Mouse (Mus musculus) cerebellum, postnatal 14 days (tissue): Measurements from ENCODE around the gene Ptprg.
"Not testable (repeated sequence)": the region's sequence is repeated elsewhere in the genome, so short reads cannot be mapped to it uniquely, and the experiment has no call there.

ENCODE experiments used
- DNase-seq, 2 experiments: peaks; one replicate each; pipeline ENCODE4 v3.0.0; 2021; ENCODE audit warnings: mixed read lengths in 2 of 2

Gene Ptprg

DNA sequence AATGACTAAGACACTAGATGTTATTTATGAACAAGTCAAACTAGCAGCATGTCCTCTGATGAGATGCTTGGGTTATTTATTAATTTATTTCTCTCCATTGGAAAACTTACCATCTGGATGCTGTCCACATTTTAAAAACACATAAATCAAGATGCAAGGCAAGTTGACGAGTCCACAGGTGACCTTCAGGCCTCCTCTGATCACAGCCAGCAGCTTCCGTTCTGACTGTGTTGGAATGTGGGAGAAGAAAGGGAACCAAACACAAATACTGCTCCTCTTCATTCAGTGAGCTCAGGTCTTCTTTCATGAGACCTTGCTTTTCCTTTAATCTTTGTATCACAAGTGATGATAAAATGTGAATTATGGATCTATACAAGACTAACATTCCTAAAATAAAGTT is 437.8 kb downstream of the Ptprg start:
- no peak for DNase-seq

DNA sequence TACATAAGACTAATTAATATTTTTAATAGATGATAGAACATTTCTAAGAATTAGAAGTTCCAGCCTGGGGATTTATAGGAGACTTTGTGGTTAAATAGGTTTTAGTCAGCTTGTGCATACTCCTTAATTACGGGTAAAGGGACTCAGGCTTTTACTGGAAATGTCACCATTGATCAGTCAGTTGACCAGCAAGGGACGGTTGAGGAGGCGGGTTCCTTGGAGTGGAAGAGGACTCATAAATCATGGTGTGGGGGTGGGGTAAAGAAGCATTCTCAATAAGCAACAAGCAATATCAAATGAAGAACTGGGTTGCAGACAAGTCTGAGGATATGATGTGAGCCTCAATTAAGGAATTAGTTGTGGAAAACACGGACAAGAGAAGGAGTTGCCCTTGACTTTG is 438.8 kb downstream of the Ptprg start:
- DNase-seq = no peak

DNA sequence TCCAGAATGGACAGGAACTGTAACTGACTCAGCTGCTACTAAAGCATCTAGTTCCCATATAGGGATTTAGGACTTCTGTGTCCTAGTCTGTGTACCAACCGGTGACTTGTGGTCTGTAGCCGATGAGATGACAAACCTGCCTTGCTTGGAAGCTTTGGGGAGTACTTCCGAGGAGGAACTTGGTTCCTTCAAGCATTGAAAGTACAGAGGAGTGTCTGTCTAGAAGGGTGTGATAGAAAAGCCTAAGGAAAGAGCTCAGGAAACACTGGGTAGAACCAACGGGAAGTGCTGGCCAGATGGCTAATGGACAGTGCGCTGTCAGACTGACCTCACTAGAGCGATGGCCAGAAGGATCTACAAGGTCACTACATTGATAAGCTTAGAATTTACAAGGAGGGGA is 439.2 kb downstream of the Ptprg start:
- no peak for DNase-seq

DNA sequence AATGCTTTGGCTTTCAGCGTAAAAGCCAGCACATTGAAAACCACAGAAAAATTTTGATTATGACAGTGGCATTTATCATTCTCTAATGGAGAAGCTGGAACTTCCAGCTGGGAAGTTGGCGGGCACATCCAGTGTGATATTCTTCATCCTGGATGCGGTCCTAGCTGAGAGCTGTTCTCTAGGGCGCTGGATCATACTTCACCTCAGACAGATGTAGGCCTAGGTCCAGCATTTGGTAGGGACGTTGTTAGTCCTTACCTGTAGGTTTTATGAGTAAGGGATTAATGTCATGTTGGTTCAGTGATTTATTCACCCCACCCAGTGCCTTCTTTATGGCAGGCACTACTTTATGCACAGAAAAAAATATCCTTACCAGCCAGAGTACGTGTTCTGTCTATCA is 444.2 kb downstream of the Ptprg start:
- DNase-seq = no peak

DNA sequence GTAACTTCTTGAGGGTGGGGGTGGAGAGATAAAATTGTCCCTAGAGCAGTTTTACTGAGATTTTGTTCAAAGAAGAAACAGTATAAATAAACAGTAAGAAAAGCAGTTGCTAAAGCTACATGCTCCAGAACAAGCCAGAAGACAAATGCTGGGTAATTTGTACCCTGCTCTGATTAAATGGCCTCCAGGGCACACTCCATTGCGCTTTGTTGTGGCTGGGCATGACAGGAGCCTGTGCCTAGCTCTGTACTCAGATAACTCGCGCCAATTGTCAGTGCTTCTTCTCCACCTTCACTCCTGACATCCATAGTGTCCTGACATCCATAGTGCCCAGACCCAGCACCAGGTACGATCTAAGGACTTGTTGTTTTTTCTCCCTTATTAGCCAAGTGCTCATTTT is 445.1 kb downstream of the Ptprg start:
- no peak for DNase-seq

DNA sequence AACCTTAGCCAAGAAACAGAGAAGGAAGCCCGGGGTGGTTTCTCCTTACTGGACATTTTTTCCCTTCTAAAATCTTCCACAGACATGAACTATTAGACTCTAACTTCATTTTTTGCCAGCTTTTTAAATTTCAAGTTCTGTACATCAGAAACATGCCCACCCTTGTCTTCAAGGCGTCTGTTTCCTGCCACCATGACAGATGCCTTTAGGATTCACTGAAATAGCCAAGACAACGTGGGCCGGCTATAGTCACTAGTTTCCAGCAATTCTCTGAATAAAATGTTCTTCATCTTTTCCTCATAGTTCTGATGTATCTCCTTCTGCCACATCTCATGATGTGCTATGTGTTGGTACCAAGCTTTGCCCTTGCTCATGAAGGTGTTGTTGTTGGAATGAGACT is 450.7 kb downstream of the Ptprg start:
- no peak for DNase-seq

DNA sequence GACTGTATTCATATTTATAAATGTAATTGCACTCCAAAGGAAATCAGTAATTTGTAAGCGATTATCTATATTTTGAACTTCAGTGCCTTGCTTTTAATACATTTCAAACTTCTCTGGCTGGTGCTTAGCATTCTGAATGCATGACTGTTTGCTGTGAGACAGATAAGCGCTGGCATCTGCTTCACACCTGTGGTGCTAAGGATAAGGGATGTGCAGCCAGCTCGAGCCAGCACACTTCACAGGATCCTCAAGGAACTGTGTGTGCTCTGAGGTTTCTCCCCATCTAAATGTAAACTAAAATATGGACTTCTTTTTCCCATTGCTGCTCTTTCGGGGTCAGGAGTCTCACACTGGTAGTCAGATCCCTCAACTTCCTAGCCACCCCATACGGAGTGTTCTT is 458.4 kb downstream of the Ptprg start:
- DNase-seq = no peak

DNA sequence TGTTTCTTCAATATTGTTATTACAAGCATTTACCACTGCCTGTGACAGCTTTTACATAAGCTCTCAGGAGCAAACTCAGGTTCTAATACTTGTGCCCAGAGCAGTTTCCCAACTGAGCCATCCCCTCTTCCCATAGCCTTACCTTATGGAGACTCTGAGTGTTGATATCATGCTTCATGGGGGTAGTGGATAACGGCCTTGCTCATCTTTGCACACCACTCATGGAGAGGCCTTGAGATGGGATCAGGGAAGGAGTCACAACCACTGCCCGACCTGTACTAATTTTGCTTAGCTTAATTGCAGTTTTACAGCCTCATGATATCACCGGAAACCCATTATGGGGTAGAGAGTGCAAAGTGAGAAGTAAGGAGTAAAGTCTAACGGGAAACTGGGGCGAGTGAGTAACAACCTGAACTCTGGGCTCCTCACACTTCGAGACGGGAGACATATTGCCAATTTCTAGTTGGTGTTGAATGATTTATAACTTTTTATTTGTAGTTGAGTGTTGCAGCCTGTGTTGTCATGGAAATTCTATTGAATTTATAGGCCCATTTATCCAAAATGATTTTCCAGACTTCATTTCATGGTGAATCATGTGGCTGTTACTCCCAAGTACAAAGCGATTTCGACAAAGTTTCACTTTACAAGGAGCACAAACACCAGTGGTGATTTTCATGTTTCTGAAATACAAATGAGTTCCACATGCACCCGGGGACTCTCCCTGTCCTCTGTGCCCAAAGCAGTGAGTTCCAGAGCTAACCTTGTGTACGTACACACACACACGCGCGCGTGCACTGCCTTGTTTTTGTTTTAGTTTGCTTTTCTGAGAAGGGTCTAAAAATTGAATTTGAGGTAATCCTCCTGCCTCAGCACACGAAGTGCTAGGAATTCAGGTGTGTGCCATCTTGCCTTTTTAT is 472.7 kb downstream of the Ptprg start:
- DNase-seq = no peak

DNA sequence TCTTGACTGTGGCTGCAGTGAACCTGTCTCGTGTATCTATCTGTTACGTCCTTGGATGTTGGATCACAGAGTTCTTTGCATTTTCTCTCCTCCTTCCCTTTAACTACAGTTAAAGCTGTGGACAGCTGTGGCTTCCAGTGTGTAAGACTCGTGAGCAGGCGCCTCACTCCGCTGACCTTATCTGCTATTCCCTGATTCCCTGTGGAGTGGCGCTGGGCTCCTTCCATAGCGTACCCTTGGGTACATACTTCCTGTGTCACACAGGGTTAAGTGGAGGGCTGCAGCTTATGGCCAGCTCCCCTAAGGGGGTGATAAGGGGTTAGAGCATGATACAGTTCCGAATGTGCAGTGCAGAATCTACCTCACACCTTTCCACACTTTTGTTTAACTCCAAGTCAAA is 473.9 kb downstream of the Ptprg start:
- DNase-seq = no peak

DNA sequence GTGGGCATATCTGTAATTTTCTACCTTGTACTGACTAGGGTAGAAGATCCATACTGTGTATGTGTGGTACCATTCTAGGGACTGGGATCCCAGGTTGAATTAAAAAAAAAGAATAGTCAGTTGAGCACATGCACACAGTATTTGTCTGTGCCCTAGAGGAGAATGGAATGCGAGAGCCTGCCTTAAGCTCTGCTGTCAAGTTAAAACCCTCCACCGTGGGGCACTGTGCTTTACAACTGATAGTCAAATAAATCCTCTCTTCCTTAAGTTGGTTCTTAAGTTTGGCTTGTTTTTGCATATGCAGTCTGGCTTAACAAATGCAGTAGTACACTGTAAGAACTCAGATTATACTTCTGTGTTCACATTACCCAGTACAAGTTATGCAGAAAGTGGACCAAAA is 476.6 kb downstream of the Ptprg start:
- no peak for DNase-seq

DNA sequence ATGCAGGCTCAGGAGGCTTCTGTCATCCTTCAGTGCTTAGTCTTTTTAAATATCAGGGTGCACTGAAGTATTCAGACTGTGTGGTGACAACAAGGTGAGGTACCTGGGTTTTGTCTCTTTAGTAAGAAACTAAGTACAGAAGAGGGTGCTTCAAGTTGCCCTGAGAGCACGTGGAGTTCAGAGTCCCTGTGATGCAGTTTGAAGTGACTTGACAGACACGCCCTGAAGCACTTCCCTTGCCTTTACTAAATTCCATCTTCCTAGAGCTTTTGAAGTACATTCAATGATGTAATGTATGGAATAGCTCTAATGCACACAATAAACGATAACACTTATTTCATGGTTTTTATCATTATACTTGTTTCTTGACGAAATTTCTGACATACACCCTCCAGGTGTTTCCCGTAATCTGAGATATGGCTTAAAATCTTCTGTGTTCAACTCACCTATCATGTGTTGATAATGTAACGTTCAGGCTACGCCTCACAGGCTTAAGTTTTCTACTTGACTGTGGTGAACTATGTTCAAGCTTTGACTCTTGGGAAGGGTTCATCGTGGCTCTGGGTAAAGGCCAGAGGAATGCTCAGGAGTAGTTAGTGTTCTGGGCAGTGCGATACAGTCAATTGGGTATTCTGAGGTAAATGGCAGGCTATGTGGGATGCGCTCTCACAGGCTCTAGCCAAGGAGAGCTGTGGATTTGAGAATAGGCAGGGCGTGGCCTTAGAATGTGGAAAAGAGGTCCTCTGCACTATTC is 483.4 kb downstream of the Ptprg start:
- no peak for DNase-seq

DNA sequence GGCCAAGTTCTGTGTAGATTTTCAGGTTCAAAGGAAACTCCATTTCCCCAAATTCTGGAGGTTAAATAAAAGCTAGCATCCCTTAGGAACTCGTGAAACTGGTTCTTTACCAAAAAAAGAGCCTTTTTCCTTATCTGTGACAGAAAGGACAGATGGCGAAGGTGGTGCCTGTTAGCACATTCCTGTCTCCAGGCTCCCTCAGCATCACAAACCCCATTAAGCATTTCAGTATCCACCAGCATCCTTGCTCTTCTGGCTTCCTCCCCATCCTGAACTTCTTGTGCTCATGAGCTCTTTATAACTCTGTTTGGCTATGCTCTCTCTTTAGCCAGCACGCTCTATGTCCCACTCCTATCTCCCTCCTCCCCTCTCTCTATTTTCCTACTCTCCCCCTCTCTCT is 486.4 kb downstream of the Ptprg start:
- no peak for DNase-seq

DNA sequence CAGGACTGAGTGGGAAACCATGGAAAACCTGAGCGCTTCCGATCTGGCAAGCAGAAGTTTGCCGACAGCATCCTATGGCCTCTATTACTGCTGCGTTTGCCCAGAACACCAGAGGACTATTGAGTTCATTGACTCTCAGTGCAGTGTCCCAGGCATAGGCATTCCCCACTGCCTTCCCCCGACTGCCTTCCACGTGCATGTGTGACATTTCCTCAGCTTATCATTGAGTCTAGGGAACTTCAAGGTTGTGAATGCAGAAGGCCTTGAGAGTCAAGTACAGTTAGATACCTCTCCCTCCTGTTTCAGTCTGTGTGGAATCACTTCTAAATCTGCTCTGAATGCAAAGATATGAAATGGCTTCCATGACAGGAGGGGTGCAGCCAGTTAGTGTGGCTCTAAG is 488.2 kb downstream of the Ptprg start:
- no peak for DNase-seq

DNA sequence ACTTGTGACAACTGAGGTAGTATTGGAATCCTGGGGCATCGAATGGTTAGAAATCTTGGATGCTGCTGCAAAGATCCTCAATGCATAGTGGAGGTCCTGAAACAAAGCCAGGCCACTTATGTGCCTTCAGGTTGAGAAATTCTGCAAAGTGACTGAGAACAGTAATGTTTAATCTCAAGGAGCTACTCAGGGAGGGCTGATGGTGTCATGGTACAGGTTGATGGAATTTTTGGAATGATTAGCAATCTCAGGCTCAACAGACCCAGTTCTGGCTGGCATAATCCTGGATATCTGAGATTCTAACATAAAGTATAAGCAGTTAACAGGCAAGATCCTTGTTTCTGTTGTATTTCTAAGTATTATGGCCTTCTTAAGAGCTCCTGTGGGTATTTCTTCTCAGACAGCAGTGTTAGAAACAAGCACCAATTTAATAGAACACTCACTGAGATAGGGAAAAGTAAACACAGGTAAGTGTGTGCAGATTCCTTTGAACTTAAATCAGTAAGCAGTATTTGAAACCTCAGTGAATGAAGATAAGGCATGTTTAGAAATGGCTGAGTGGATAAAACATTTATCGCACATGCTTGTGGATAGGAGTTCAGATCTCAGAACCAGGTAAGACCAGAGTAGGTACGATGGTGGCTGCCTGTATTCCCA is 493.0 kb downstream of the Ptprg start:
- no peak for DNase-seq

DNA sequence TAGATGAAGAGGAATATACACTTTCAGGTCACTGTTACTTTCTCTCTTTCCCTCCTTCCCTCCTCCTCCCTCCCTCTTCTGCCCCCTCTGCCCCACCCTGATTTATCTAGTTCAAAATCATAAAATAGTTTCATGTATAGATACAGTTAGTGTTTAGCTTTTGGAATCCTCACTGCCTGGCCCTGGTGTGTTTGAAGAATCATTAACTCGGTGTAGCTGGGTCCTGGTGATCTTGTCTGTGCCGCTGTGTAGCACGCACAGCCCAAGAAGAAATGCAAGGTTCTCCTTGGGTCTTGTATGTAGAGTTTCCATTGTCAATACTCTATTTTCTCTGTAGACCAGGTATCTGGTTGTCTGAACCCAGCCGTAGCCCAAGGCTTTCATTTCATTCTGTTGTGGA is 494.3 kb downstream of the Ptprg start:
- no peak for DNase-seq

DNA sequence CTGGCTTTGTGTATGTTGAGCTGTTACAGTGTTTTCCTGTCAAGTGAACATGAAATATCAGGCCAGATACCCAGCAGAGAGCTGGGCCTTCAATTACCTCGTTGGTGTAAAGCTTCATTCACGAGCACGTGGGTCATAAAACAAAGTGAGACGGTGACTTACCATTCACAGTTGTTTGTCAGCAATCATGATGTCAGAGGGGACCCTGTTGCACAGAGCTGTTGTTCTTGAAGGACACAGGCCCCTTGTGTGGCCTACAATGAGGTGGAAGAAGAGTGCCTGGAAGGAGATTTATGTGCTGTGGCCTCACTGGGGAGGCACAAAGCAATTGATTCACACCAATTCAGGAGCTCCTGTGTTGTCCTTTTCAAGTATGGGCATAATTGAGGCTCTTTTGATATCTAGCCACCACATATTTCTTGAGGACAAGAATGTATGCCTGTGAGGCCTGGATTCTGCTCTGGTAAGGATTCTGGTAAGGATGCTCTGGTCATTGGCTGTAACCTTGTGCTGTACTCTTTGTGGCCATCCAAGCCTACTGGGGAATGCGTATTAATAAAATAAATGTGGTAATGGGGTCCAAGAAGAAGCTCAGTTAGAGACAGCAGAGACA is 503.7 kb downstream of the Ptprg start:
- DNase-seq = no peak

DNA sequence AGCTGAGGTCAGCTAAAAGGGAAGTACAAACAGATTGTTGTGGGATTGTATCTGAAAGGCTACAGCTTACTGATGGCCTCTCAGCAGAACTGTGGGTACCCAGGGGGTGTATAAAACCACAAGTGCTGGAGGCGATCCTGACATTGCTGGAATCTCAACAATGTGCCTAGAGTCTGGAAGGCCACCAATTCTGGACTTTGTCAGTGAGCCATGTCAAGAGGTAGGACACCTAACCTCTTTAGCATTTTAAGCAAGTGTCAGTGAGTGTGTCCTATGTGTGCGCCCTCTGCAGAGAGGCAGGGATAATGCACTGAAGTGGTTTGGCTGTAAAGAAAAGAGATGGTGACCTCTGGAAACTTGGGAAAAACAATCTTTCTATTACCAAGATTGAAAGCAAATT is 504.5 kb downstream of the Ptprg start:
- DNase-seq = no peak

DNA sequence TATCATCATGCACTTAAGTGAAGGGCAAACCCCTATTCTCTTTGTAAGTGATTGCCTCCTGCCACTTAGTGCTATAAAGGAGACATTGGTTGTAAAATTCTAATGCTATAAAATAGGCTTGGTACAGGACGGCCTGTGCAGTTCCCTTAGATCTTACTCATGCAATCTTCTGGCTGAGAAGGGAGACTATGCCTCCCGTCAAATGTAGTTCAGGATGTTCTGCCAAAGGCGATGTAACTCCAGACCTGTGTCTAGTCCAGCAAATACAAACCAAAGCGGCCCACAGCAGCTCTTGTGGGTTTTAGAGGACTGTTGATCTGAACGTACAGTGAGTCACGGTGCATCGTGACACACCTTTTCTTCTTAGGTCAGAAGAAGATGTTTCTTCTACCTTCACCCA is 505.8 kb downstream of the Ptprg start:
- no peak for DNase-seq

DNA sequence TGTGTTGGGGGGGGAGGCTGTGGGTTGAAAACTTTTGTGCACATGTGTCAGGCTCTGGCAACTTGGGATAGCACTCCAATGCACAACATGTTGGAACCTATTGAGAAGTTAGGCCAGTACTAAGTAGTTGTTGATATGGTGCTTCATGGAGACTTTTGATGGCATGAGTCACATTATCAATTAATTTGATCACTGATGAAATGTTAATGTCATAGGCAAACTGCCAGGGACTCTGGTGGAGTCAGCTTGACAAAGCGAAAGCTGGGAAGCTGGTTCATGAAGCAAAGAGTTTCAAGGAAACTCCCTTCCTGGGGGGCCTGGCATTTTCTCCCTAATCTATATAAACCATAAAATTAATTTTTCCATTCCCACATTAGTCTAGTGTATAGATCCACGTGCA is 508.0 kb downstream of the Ptprg start:
- DNase-seq = not testable (repeated sequence)

DNA sequence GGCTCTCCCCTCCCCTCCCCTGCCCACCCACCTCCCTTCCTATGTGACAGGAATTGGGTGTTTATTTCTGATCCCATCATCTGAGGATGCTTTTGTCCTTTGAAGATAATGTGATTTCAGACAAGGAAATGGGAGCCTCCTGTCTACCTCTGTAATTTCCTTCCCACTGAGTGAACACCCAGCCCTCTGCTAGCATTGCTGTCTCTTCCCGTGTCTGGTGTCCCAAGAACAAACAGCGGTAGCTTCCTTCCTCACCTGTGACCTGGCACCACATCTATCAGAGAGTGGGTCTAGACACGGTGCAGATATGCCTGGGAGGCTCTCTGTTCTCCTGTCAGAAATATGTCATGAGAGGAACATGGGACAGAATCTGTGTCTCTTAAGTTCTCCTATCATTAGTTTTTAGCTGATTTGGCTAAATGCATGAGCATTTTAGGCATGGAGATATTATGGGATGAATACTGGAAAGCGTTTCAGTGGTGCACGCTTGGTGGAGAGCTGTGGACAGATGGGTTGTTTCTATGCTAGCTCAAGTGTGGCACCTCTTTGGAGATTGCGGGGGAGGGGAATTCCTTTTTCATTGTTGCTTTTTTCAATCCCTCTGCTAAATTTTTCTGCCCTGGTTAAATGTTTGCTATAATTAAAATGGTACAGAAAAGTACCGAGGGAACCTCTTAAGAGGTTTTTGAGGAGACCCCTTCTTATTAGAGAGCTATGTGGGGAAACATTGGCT is 509.5 kb downstream of the Ptprg start:
- DNase-seq = no peak

DNA sequence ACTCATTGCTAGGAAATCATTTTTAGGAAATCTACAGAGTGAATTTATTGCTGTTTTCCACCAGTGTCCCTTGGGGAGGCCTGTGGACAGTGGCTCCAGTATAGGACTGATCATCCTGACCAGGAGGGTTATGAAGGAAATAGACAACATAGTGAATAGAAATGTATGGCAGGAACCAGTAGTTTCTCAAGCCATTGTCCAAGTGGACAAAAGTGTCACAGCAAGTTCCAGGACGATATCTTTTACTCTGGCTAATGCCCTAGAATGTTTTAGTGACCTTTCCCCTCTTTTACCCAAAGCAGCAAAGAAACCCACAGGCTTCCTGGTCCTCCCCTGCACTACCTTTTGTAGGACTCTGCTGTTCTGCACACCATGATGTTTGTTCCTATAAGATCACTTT is 511.7 kb downstream of the Ptprg start:
- no peak for DNase-seq

DNA sequence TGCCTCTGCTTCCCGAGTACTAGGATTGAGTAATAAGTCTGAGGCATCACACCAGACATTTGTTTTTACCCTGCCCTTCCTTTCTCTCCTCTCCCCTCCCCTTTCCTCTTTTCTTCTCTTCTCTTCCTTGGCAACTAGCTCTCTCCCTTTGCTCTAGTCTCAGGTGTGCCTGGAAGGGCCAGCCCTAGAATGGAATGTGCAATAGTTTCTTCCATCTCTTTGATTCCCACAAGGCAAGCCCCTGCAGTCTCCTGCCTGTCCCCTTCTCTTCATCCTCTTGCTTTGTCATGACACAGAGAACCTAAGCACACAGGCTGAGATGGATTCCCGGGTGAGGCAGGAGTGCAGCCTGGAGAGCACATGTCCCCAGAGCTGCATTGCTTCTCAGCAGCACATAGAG is 512.4 kb downstream of the Ptprg start:
- no peak for DNase-seq

DNA sequence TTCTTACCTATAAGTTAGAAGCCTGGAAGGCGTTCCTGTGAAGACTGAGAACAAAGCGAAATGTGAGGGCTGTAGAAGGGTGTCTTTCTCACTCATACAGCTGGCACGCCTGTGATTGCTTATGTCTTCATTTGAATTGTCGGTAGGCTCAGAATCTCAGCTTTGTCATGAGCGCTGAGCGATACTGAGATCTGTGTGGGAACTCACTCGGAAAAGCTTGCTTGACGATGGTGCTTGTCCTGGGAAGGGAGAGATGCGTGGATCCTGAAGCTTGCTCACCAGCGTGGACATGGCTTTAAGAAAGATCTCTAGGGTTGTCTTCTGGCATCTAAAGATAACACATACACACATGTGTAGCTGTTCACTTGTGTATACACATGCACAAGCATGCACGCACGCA is 516.4 kb downstream of the Ptprg start:
- no peak for DNase-seq
